Mouse (Mus musculus): ENCODE results near the gene Socs3. TPM values are rescaled to one million over a fixed set of nuclear protein-coding genes. Genes with fewer than 3 reads are reported as not detected.

The Socs3 gene
- polyA plus RNA-seq, 1 experiment from 2014 or later, result 15.0 TPM

- Histone ChIP-seq H3K36me3 (peaks cover 11% of the 10 kb centered on the region; the same call in 1 of the 2 replicates), H3K9ac (peak overlapping the region; percentile 32; the same call in 1 of the 2 replicates), H3K4me1 (peaks cover 71% of the 10 kb centered on the region), H3K9me3 (no peaks in the 10 kb centered on the region), H3K27ac (peak overlapping the region; percentile 92), H3K4me2 (peak overlapping the region; percentile 97), H3K4me3 (no peak overlapping the region; the same call in 1 of the 2 replicates), H3K27me3 (peaks cover 11% of the 10 kb centered on the region)
- no peak for ATAC-seq (ENCODE audit: insufficient number of reproducible peaks, insufficient read depth, low FRiP score, low TSS enrichment, low read depth)
- WGBS, result 33% methylated on average over 10 of the region's 10 CpGs
Observed at GRCm38 (mm10) chr11:117962228-117963067, 7.4 kb downstream of the Socs3 start.

- H3K9ac ChIP-seq, result no peak overlapping the region
- H3K27ac ChIP-seq, result no peak overlapping the region
- no peak for ATAC-seq (ENCODE audit: insufficient number of reproducible peaks, insufficient read depth, low FRiP score, low TSS enrichment, low read depth)
- peaks cover 53% of the 10 kb centered on the region for H3K4me1 ChIP-seq
- H3K4me2 ChIP-seq, result no peak overlapping the region
- H3K27me3 ChIP-seq, result no peaks in the 10 kb centered on the region
- no peak overlapping the region for H3K4me3 ChIP-seq
- no peaks in the 10 kb centered on the region for H3K9me3 ChIP-seq
- H3K36me3 ChIP-seq, result no peaks in the 10 kb centered on the region
Observed at GRCm38 (mm10) chr11:117960601-117961000, 9.2 kb downstream of the Socs3 start.

- H3K9me3 ChIP-seq, result no peaks in the 10 kb centered on the region
- no peak overlapping the region for H3K4me2 ChIP-seq
- ATAC-seq (ENCODE audit: insufficient number of reproducible peaks, insufficient read depth, low FRiP score, low TSS enrichment, low read depth), result no peak
- 49% methylated on average over 17 of the region's 17 CpGs for WGBS
- no peak overlapping the region for H3K9ac ChIP-seq
- H3K27me3 ChIP-seq, result no peaks in the 10 kb centered on the region
- H3K36me3 ChIP-seq, result no peaks in the 10 kb centered on the region
- H3K4me3 ChIP-seq, result no peak overlapping the region
- H3K4me1 ChIP-seq, result peaks cover 47% of the 10 kb centered on the region
- no peak overlapping the region for H3K27ac ChIP-seq
Observed at GRCm38 (mm10) chr11:117959741-117960381, 10.0 kb downstream of the Socs3 start.

- no peak overlapping the region for H3K9ac ChIP-seq
- H3K27ac ChIP-seq, result no peak overlapping the region
- H3K4me2 ChIP-seq, result no peak overlapping the region
- H3K9me3 ChIP-seq, result no peaks in the 10 kb centered on the region
- H3K27me3 ChIP-seq, result no peaks in the 10 kb centered on the region
- no peak for ATAC-seq (ENCODE audit: insufficient number of reproducible peaks, insufficient read depth, low FRiP score, low TSS enrichment, low read depth)
- H3K36me3 ChIP-seq, result no peaks in the 10 kb centered on the region
- WGBS, result 92% methylated on average over 4 of the region's 4 CpGs
- no peak overlapping the region for H3K4me3 ChIP-seq
- H3K4me1 ChIP-seq, result peaks cover 47% of the 10 kb centered on the region
Observed at GRCm38 (mm10) chr11:117959166-117959565, 10.7 kb downstream of the Socs3 start.

GRCm38 (mm10) chr11:117958197-117958596, 11.7 kb downstream of the Socs3 start:
- whole genome bisulfite sequencing, result 59% methylated on average over 7 of the region's 7 CpGs
- H3K27ac ChIP-seq, result 0 out of 2 replicates have a peak overlapping the region, but pooled peaks have one; percentile 7
- no peaks in the 10 kb centered on the region for H3K36me3 ChIP-seq
- H3K4me2 ChIP-seq, result no peak overlapping the region
- no peaks in the 10 kb centered on the region for H3K27me3 ChIP-seq
- H3K9me3 ChIP-seq, result no peaks in the 10 kb centered on the region
- no peak for ATAC-seq (ENCODE audit: insufficient number of reproducible peaks, insufficient read depth, low FRiP score, low TSS enrichment, low read depth)
- H3K9ac ChIP-seq, result peak overlapping the region; percentile 32; the same call in 1 of the 2 replicates
- no peak overlapping the region for H3K4me3 ChIP-seq
- peaks cover 42% of the 10 kb centered on the region for H3K4me1 ChIP-seq

- no peak overlapping the region for H3K27ac ChIP-seq
- WGBS, result 68% methylated on average over 13 of the region's 13 CpGs
Observed at GRCm38 (mm10) chr11:117955621-117956020, 14.2 kb downstream of the Socs3 start.

GRCm38 (mm10) chr11:117954819-117955218, 15.0 kb downstream of the Socs3 start:
- no peak overlapping the region for H3K4me2 ChIP-seq
- WGBS, result 79% methylated on average over 9 of the region's 9 CpGs
- H3K36me3 ChIP-seq, result no peaks in the 10 kb centered on the region
- peaks cover 15% of the 10 kb centered on the region for H3K27me3 ChIP-seq
- H3K9me3 ChIP-seq, result no peaks in the 10 kb centered on the region
- H3K9ac ChIP-seq, result peak overlapping the region; percentile 52; the same call in 1 of the 2 replicates
- peak overlapping the region; percentile 11; the same call in 1 of the 2 replicates for H3K27ac ChIP-seq
- no peak for ATAC-seq (ENCODE audit: insufficient number of reproducible peaks, insufficient read depth, low FRiP score, low TSS enrichment, low read depth)
- no peak overlapping the region for H3K4me3 ChIP-seq
- H3K4me1 ChIP-seq, result peaks cover 42% of the 10 kb centered on the region

More at GRCm38 (mm10) chr11:117955621-117956020, 14.2 kb downstream of the Socs3 start:
- peaks cover 40% of the 10 kb centered on the region for H3K4me1 ChIP-seq
- no peak overlapping the region for H3K4me3 ChIP-seq
- no peaks in the 10 kb centered on the region for H3K36me3 ChIP-seq
- H3K27me3 ChIP-seq, result peaks cover 9% of the 10 kb centered on the region
- no peak overlapping the region for H3K4me2 ChIP-seq
- ATAC-seq (ENCODE audit: insufficient number of reproducible peaks, insufficient read depth, low FRiP score, low TSS enrichment, low read depth), result no peak
- H3K9me3 ChIP-seq, result no peaks in the 10 kb centered on the region
- H3K9ac ChIP-seq, result no peak overlapping the region

GRCm38 (mm10) chr11:117954094-117954493, 15.8 kb downstream of the Socs3 start:
- Histone ChIP-seq H3K4me1 (peaks cover 45% of the 10 kb centered on the region), H3K9ac (0 out of 2 replicates have a peak overlapping the region, but pooled peaks have one; percentile 36), H3K27ac (0 out of 2 replicates have a peak overlapping the region, but pooled peaks have one; percentile 11), H3K4me3 (no peak overlapping the region), H3K9me3 (no peaks in the 10 kb centered on the region), H3K27me3 (peaks cover 17% of the 10 kb centered on the region), H3K4me2 (no peak overlapping the region), H3K36me3 (no peaks in the 10 kb centered on the region)
- no peak for ATAC-seq (ENCODE audit: insufficient number of reproducible peaks, insufficient read depth, low FRiP score, low TSS enrichment, low read depth)
- WGBS, result 68% methylated on average over 2 of the region's 2 CpGs

GRCm38 (mm10) chr11:117952174-117952933, 17.5 kb downstream of the Socs3 start:
- Histone ChIP-seq H3K27ac (no peak overlapping the region), H3K36me3 (no peaks in the 10 kb centered on the region)
- WGBS, result 48% methylated on average over 9 of the region's 9 CpGs

GRCm38 (mm10) chr11:117951391-117951790, 18.5 kb downstream of the Socs3 start:
- Histone ChIP-seq H3K27ac (no peak overlapping the region), H3K9ac (no peak overlapping the region), H3K4me3 (no peak overlapping the region), H3K4me2 (no peak overlapping the region), H3K36me3 (no peaks in the 10 kb centered on the region), H3K4me1 (peaks cover 34% of the 10 kb centered on the region), H3K9me3 (no peaks in the 10 kb centered on the region), H3K27me3 (peaks cover 20% of the 10 kb centered on the region)
- ATAC-seq (ENCODE audit: insufficient number of reproducible peaks, insufficient read depth, low FRiP score, low TSS enrichment, low read depth), result no peak
- WGBS, result 68% methylated on average over 6 of the region's 6 CpGs

More at GRCm38 (mm10) chr11:117952174-117952933, 17.5 kb downstream of the Socs3 start:
- peaks cover 20% of the 10 kb centered on the region for H3K27me3 ChIP-seq
- H3K4me3 ChIP-seq, result no peak overlapping the region
- H3K9me3 ChIP-seq, result no peaks in the 10 kb centered on the region
- no peak overlapping the region for H3K9ac ChIP-seq
- H3K4me2 ChIP-seq, result no peak overlapping the region
- H3K4me1 ChIP-seq, result peaks cover 34% of the 10 kb centered on the region
- ATAC-seq (ENCODE audit: insufficient number of reproducible peaks, insufficient read depth, low FRiP score, low TSS enrichment, low read depth), result no peak
